Mouse (Mus musculus) heart, embryonic 10.5 days (tissue): ENCODE data around the gene Kcnip4. TPM values are rescaled to one million over a fixed set of nuclear protein-coding genes. Genes with fewer than 3 reads are reported as not detected.

Experiments used
- DNase-seq: peaks from one replicate; pipeline ENCODE4 v3.0.0-alpha.2; 2017; ENCODE audit warnings: low spot score
- H3K27ac ChIP-seq: fragments of 300-500 bp; sonication (generic); 2 replicates; pipeline ENCODE4 v1.5.1; 2016; ENCODE audit warnings: mild to moderate bottlenecking
- H3K27me3 ChIP-seq: fragments of 300-500 bp; sonication (generic); 2 replicates; pipeline ENCODE4 v1.6.1; 2016; ENCODE audit warnings: mild to moderate bottlenecking; ENCODE audit not compliant: poor library complexity, insufficient read depth, severe bottlenecking
- H3K36me3 ChIP-seq: fragments of 300-500 bp; sonication (generic); 2 replicates; pipeline ENCODE4 v1.6.1; 2016; ENCODE audit warnings: mild to moderate bottlenecking, moderate library complexity
- H3K4me1 ChIP-seq: fragments of 300-500 bp; sonication (generic); 2 replicates; pipeline ENCODE4 v1.6.1; 2016; ENCODE audit warnings: mild to moderate bottlenecking
- H3K4me3 ChIP-seq: fragments of 300-500 bp; sonication (generic); 2 replicates; pipeline ENCODE4 v1.5.1; 2016; ENCODE audit warnings: mild to moderate bottlenecking, moderate library complexity
- H3K9me3 ChIP-seq: fragments of 300-500 bp; sonication (generic); 2 replicates; pipeline ENCODE4 v1.6.1; 2016; ENCODE audit warnings: mild to moderate bottlenecking, moderate library complexity
- WGBS: fragments of 180-500 bp; shearing (Covaris S2); methylation state at CpG from one replicate; pipeline ENCODE4 v1.1.7; 2016; 5-methylcytosine and 5-hydroxymethylcytosine counted together
- polyA plus RNA-seq: library from polyadenylated mRNA; unstranded; fragments of >200 nt; fragmentation: Nextera tagmentation; extraction: Ambion mirVana; gene quantifications from 2 replicates; pipeline ENCODE4 v1.2.1, GENCODE M21; 2016

The Kcnip4 gene
- polyA plus RNA-seq, 1 experiment from 2014 or later = 0.62 TPM

DNA sequence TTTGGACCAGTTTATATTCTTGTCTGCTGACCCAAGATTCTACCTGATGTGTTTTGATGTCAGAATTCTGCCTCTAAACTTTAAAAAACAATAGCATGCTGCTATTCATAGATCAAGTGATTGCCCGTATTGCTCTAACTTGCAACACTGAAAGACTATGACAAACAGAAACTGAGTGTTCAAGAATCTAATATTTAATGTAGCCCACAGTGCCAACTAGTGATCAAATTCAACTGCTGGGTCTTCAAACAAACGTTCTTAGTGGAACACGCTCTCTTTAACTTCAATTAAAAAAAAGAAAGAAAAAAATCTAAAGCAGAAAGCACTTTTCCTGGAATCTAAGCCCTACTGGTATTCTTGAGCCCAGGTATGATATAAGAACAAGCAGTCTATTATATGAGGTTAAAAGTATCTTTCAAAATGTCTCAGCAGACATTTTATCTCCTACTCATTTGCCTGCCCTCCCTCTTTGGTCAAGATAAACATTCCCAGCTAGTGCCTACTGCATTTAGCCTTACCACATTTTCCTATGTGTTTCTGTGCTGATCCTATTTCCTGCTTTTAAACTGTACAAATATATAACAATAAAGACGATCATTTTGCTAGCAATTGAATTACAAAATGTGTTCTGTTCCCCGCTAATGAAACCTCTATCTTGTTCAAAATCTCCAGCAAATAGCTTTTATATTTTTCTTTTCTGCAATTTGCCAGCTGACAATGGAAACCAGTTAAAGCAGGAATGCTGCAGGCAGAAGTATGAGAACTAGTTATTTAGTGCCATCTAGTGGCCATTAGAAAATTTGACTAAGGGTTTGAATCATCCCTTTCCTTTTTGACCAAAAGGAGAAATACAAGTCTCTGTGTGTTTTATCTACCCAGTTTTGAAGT is 1179.4 kb downstream of the Kcnip4 start:
- DNase-seq = no peak
- Histone ChIP-seq H3K9me3 (no peaks in the 10 kb centered on the region), H3K27ac (no peak overlapping the region), H3K4me3 (no peak overlapping the region), H3K36me3 (no peaks in the 10 kb centered on the region), H3K27me3 (no peaks in the 10 kb centered on the region), H3K4me1 (no peaks in the 10 kb centered on the region)
- WGBS = 44% methylated on average over 5 of the region's 5 CpGs

DNA sequence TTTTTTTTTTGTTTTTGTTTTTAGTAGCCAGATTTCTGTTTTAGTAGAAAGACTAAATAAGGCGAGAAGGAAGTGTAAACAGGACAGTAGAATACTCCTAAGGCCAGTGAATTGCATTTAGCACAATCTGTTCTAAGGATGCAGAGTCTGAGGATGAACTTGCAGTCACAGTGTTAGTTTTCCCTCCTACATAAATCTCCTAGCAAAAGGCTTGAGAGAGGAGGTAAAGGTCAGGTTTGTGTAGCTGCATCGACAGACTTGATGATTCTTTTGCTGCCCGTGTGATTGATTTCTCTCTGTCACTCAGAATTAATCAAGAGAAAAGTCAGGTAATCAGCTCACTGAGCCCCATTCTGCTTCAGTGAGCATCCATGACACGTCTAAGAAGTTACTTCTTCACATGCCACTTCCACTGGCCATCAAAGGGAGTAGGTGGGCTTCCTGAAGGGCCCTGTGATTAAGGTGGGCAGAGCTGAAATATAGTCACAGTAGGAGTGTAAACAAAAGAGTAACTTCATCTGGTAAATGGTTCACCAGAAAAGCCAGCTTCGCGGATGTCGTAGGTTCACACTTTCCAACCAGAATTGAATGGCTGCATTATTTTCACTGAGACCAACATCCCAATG is 1183.8 kb downstream of the Kcnip4 start:
- 69% methylated on average over 7 of the region's 7 CpGs for WGBS
- Histone ChIP-seq H3K4me1 (no peaks in the 10 kb centered on the region), H3K9me3 (no peaks in the 10 kb centered on the region), H3K27me3 (no peaks in the 10 kb centered on the region), H3K27ac (no peak overlapping the region), H3K36me3 (no peaks in the 10 kb centered on the region), H3K4me3 (no peak overlapping the region)
- DNase-seq = no peak
